Mouse (Mus musculus) embryonic fibroblast, embryonic 13.5 days (primary cell): ENCODE measurements around the gene Rabepk. TPM values are rescaled to one million over a fixed set of nuclear protein-coding genes. Genes with fewer than 3 reads are reported as not detected.
"Not testable (repeated sequence)": the region's sequence is repeated elsewhere in the genome, so short reads cannot be mapped to it uniquely, and the experiment has no call there.

ENCODE experiments used
- H3K27ac ChIP-seq: 2 replicates; pipeline ENCODE4 v1.5.1; 2012; ENCODE audit warnings: low read length, control low read depth, inconsistent platforms; ENCODE audit not compliant: insufficient read depth
- H3K4me1 ChIP-seq: 2 replicates; pipeline ENCODE4 v1.6.1; 2011; ENCODE audit warnings: low read length; ENCODE audit not compliant: control insufficient read depth, insufficient read depth
- H3K4me3 ChIP-seq: 2 replicates; pipeline ENCODE4 v1.5.1; 2011; ENCODE audit warnings: mild to moderate bottlenecking, control low read depth, low read length; ENCODE audit not compliant: insufficient read depth
- CTCF ChIP-seq: IDR thresholded peaks from 2 replicates; pipeline ENCODE4 v1.5.1; 2011; ENCODE audit warnings: mild to moderate bottlenecking, control low read depth, low read length, moderate library complexity, borderline replicate concordance; ENCODE audit not compliant: insufficient read depth
- POLR2A ChIP-seq: IDR thresholded peaks from 2 replicates; pipeline ENCODE4 v1.6.1; 2011; ENCODE audit warnings: low read depth, mild to moderate bottlenecking, control low read depth, low read length, moderate library complexity
- polyA plus RNA-seq: library from polyadenylated mRNA; stranded (reverse); fragments of >200 nt; gene quantifications from 2 replicates; pipeline ENCODE4 v1.2.4, GENCODE M21; 2011; ENCODE audit warnings: low read depth; ENCODE audit not compliant: missing spikeins, insufficient read length

Rabepk gene
- polyA plus RNA-seq, 1 experiment, result 41.3 TPM

DNA sequence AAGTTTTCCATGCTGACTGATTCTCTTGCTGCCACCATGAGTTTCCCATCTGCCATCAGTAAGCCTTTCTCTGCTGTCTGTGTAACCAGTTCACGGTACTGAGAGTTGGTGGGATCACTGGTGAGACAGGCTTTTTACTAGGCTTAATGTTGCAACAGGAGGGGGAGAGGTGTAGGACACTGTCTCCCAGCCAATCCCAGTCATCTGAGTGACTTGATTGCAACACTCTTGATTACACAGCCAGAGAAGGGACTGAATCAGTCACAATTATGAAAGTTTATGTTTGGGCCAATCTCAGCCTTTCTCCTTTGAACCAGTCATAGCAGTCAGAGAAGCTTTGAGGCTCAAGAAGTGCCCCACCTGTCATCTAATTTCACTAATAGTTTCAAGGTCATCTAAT, 28.3 kb upstream of the Rabepk start:
- no peak for TF ChIP-seq CTCF
- Histone ChIP-seq H3K4me1 (peaks cover 3% of the 10 kb centered on the region; the same call in 1 of the 2 replicates), H3K4me3 (no peak overlapping the region), H3K27ac (no peak overlapping the region)

DNA sequence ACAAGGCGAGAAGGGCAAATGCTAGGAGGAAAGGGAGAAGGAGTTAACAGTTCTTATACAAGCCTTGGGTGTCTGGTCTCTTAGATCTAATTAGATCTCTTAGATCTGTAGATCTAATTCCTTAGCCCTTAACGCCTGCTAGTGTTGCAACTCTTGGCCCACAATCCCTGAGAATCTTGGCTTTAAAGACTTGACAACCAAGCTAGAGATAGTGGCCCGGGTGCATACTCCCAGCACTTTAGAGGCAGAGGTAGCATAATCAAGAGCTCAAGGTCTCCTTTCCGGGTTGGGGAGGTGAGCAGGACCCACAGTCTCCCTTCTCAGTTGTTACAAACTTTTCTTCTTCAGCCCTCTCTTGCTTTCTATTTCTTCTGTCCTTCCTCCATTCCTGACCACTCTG, 27.9 kb upstream of the Rabepk start:
- Histone ChIP-seq H3K4me3 (no peak overlapping the region), H3K4me1 (peaks cover 3% of the 10 kb centered on the region; the same call in 1 of the 2 replicates), H3K27ac (no peak overlapping the region)
- TF ChIP-seq POLR2A (no peak), CTCF (no peak)

DNA sequence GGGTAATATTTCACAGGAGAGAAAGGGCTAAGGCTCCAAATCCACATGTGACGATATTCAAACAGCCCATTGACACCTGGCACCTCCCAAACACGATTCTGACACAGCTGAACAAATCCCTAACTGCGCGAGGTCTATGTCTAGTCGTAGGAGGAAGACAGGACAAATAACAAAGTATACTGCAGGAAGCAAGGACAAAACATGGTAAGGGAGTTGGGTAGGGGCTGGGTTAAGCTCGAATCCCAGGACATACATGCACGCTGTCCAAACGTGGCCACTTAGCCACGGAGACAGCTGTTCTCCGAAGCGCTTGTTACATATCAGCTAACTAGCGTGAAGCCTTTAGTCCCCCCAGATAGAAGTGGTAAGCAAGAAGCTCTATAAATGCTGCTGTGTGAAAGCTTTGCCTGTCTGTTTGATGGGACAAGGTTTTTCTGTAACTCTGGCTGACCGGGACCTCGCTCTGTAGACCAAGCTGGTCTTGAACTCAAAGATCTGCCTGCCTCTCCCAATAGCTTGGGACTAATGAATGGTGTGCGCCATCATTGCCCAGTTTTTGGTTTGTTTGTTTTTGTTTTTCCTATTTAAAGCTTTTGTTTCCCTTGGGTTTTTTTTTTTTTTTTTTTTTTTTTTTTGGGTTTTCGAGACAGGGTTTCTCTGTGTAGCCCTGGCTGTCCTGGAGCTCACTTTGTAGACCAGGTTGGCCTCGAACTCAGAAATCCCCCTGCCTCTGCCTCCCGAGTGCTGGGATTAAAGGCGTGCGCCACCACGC, 26.9 kb upstream of the Rabepk start:
- H3K4me3 ChIP-seq, result peak overlapping the region; percentile 86
- H3K4me1 ChIP-seq, result peaks cover 3% of the 10 kb centered on the region; the same call in 1 of the 2 replicates
- H3K27ac ChIP-seq, result no peak overlapping the region
- peak; percentile 28; the same call in 1 of the 2 replicates for TF ChIP-seq POLR2A
- no peak for TF ChIP-seq CTCF

DNA sequence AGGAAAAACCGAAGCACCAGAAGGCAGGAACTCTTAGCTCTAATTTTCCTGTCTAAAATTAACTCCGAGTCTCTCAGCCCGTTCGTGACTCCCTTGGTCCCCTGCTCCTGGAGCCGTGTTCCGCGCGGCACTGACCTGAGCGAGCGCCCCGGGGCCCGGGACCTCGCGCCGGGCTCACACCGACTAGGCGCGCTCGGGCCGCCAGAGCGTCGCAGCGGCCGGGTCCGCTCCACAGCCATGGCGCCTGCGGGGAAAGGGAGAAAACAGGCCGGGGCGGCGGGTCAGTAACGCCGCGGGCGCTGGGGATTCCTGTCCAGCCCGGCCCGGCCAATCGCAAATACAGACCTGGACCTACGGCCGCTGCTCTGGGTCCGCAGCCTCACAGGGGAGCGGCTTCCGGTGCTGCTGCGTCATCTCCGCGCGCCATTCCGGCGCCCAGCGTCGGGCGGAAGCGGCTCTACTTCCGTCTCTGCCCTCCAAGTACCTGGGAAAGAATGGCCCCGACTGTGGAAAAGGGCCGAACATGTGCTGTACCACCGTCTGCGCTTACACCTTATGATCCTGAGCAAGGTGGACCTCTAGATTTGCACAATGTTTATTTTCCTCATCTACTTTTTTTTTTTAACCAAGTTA, 26.2 kb upstream of the Rabepk start, which contains the start of gene Fbxw2:
TSS of gene Fbxw2 (minus strand) at position 485 of the 633 bp plus-strand sequence.
- Histone ChIP-seq H3K4me3 (peak within 1 kb of the TSS; percentile 86), H3K27ac (peak within 1 kb of the TSS; percentile 14; the same call in 1 of the 2 replicates), H3K4me1 (peaks cover 3% of the 10 kb centered on the region; the same call in 1 of the 2 replicates)
- peak; percentile 85 for TF ChIP-seq POLR2A
- no peak for TF ChIP-seq CTCF

DNA sequence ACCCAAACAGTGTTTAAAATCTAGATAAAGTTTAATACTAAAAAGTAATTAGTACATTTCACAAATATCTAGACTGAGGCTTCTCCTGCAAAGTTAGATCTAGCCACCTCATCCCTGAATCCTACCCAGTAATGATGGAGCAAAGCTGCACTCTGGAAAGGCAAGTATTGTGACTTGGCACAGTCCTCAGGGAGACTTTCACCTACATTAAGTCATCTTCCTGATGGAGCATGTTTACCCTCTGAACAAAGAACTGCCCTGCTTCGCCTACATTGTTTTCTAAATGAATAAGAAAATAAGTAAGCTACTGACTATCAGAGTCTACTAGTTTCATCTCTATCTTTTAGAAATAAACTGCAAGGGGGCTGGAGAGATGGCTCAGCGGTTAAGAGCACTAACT, 18.8 kb upstream of the Rabepk start:
- no peak overlapping the region for H3K27ac ChIP-seq
- TF ChIP-seq POLR2A (no peak), CTCF (no peak)
- H3K4me3 ChIP-seq, result no peak overlapping the region
- no peaks in the 10 kb centered on the region for H3K4me1 ChIP-seq

DNA sequence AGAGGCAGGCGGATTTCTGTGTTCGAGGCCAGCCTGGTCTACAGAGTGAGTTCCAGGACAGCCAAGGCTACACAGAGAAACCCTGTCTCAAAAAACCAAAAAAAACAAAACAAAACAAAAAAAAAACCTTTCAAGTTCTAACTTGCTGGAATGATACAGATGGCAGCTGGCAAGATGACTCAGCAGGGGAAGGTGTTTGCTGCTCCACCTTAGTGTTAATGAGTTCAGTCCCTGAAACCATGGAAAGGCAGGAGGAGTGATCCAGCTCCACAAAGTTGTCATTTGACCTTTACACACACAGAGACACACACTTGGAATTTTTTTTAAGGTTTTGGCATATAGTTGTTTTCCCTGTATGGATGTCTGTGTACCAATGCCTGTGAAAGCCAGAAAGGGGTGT, 16.2 kb upstream of the Rabepk start:
- H3K4me1 ChIP-seq, H3K4me3 ChIP-seq, H3K27ac ChIP-seq: not testable (repeated sequence)

DNA sequence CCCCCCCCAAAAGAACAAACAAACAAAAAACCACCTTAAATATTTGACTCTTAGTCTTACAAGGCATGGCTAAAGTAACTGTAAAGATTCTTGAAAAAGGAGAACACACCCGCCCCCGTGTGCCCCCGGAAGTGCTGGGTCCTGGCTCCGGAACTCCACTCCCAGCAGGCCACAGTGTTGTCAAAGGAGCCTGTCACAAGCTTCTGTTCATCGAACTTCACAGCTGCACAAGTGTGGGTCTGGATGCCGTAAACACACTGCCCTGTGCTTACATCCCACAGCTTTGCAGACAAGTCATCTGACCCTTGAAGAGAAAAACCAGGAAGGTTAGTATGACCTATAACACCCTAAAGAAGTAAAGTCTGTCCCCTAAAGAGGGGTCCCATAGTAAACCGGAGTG, 13.0 kb upstream of the Rabepk start:
- no peak overlapping the region for H3K27ac ChIP-seq
- 0 out of 2 replicates have a peak, but pooled peaks cover 3% of the 10 kb centered on the region for H3K4me1 ChIP-seq
- no peak overlapping the region for H3K4me3 ChIP-seq
- TF ChIP-seq POLR2A, result no peak
- TF ChIP-seq CTCF, result no peak

DNA sequence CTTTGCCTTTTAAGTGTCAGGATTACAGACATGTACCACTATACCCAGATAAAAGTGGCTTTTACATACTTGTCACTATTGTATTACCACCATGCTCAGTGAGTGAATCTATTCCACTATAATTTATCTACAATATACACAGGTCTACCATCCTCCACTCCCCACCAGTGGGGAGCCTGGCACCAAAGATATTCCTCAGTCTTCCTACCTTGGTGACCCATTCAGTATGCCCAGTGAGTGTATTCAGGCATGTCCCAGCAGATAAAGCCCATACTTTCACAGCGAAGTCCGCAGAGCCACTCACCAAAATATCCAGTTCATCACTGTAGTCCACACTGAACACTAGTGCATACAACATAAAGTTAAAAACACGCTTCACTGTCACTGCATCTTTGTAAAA, 11.1 kb upstream of the Rabepk start:
- H3K27ac ChIP-seq, result no peak overlapping the region
- TF ChIP-seq CTCF (no peak), POLR2A (no peak)
- H3K4me3 ChIP-seq, result no peak overlapping the region
- H3K4me1 ChIP-seq, result 0 out of 2 replicates have a peak, but pooled peaks cover 3% of the 10 kb centered on the region

DNA sequence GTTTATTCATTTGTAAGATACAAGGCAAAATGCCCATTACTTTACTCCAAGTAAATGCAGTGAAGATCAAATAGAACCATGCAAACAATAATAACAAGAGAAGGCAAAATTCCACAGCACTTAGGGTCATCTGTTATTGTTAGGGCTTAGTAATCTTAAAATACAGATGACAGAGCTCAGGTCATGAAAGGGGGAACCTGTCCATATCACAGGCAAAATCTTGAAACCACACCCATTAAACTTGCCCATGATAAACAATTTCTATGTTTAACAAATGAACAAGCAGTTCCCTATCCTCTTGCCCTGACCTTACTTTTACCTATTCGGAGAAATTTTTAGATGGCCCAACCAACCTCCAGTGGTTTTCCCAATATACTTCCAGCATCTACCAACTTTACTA, 9.9 kb upstream of the Rabepk start:
- Histone ChIP-seq H3K4me3 (no peak overlapping the region), H3K4me1 (peaks cover 8% of the 10 kb centered on the region; the same call in 1 of the 2 replicates), H3K27ac (no peak overlapping the region)
- no peak for TF ChIP-seq CTCF
- TF ChIP-seq POLR2A, result no peak

DNA sequence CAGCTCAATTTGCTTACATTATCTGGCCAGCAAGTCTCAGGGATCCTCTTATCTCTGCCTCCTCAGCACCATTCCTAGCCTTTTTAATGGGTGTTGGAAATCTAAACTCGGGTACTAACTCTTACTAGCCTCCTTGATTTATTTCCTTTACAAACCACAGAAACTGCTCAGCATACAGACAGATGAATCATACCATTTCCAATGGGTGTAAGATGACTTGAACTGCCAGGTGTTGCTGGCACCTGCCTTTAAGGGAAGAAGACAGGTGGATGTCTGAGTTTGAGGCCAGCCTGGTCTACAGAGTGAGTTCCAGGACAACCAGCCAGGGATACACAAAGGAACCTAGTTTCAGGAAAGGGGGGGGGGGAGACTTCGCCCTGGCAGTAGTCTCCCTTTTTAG, 8.3 kb upstream of the Rabepk start:
- Histone ChIP-seq H3K4me3 (no peak overlapping the region), H3K4me1 (peaks cover 10% of the 10 kb centered on the region; the same call in 1 of the 2 replicates), H3K27ac (no peak overlapping the region)
- TF ChIP-seq CTCF (no peak), POLR2A (no peak)
